Mouse (Mus musculus) right cerebral cortex, adult 2 months (tissue): Measurements from ENCODE around the gene Cend1.

Experiments
- DNase-seq, 2 experiments: peaks; one replicate each; pipeline ENCODE4 v3.0.0; 2021 to 2022; ENCODE audit warnings: low spot score in 2 of 2

Cend1 gene

GRCm38 (mm10) chr7:141392552-141393222 lies 36.6 kb downstream of the Cend1 start:
- no peak for DNase-seq

- DNase-seq: peak; percentile 96 to 99
Observed at GRCm38 (mm10) chr7:141391625-141392551, 37.4 kb downstream of the Cend1 start, which contains the start of gene Taldo1. Gene Taldo1, plus strand, starts transcription at chr7:141392199.

- no peak for DNase-seq
Observed at GRCm38 (mm10) chr7:141390326-141391259, 38.7 kb downstream of the Cend1 start.

GRCm38 (mm10) chr7:141388487-141389109 lies 40.7 kb downstream of the Cend1 start:
- no peak for DNase-seq

GRCm38 (mm10) chr7:141387807-141388486 lies 41.3 kb downstream of the Cend1 start:
- no peak for DNase-seq

GRCm38 (mm10) chr7:141381068-141381835 lies 48.0 kb downstream of the Cend1 start:
- DNase-seq: no peak

GRCm38 (mm10) chr7:141379584-141379983 lies 49.7 kb downstream of the Cend1 start:
- DNase-seq: no peak
